Mouse (Mus musculus): ENCODE data around the gene Akap13.

DNA sequence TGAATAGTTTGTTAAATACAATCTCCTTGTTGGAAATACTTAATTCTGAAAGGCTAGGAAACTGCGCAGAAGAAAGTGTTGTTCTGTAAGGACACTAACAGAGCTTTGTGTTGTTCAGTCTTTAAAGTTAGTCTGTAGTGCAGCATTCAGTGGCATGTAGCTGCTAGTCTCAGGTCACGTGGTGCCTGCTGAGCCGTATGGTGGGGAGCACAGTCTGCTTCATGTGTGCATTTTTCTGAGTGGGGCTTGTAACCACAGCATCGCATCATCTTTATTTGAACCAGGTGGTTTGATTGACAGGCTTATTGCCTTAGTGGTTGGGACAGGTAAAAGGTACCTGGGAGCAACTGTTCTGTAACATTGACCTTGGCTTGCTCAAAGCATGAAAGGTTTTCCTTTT is 123.3 kb downstream of the Akap13 start:
- TF ChIP-seq EP300 (IDR thresholded peaks at IDR 0.05; ENCODE audit: low read length) (no peak), CTCF (conservative IDR thresholded peaks at IDR 0.05 in 1 of 2, IDR thresholded peaks at IDR 0.05 in 1 of 2; ENCODE audit: low read depth in 2 of 2, low read length in 2 of 2) (no peak), HCFC1 (IDR thresholded peaks at IDR 0.05; ENCODE audit: low read depth, low read length) (no peak), E2F4 (IDR thresholded peaks at IDR 0.05; ENCODE audit: insufficient replicate concordance, low read depth, low read length) (no peak), MAX (IDR thresholded peaks at IDR 0.05; ENCODE audit: low read length) (no peak), ELF1 (IDR thresholded peaks at IDR 0.05; ENCODE audit: low read depth, low read length) (no peak), POLR2A (IDR thresholded peaks at IDR 0.05; ENCODE audit: low read depth, low read length) (no peak)
